Mouse (Mus musculus) forebrain, embryonic 15.5 days (tissue): ENCODE data around the gene Mrgprg. TPM values are rescaled to one million over a fixed set of nuclear protein-coding genes. Genes with fewer than 3 reads are reported as not detected.

Experiments
- ATAC-seq: fragments of 200-750 bp; cut with Nextera tagmentation; replicated peaks from 2 replicates; pipeline ENCODE4 v1.8.0; 2017; ENCODE audit warnings: mild to moderate bottlenecking, moderate TSS enrichment, moderate library complexity
- H3K27ac ChIP-seq: fragments of 300-500 bp; sonication (generic); replicated peaks from 2 replicates; pipeline ENCODE4 v1.5.1; 2015; ENCODE audit warnings: mild to moderate bottlenecking, inconsistent platforms
- H3K27me3 ChIP-seq: fragments of 300-500 bp; sonication (generic); 2 replicates; pipeline ENCODE4 v1.6.1; 2015; ENCODE audit warnings: inconsistent platforms
- H3K36me3 ChIP-seq: fragments of 300-500 bp; sonication (generic); 2 replicates; pipeline ENCODE4 v1.6.1; 2015; ENCODE audit warnings: mild to moderate bottlenecking, inconsistent platforms
- H3K4me1 ChIP-seq: fragments of 300-500 bp; sonication (generic); 2 replicates; pipeline ENCODE4 v1.6.1; 2015; ENCODE audit warnings: inconsistent platforms
- H3K4me2 ChIP-seq: fragments of 300-500 bp; sonication (generic); replicated peaks from 2 replicates; pipeline ENCODE4 v1.6.1; 2015; ENCODE audit warnings: mild to moderate bottlenecking, inconsistent platforms
- H3K4me3 ChIP-seq: fragments of 300-500 bp; sonication (generic); 2 replicates; pipeline ENCODE4 v1.5.1; 2015; ENCODE audit warnings: mild to moderate bottlenecking, inconsistent platforms
- H3K9ac ChIP-seq: fragments of 300-500 bp; sonication (generic); replicated peaks from 2 replicates; pipeline ENCODE4 v1.6.1; 2015; ENCODE audit warnings: mild to moderate bottlenecking, inconsistent platforms
- H3K9me3 ChIP-seq: fragments of 300-500 bp; sonication (generic); 2 replicates; pipeline ENCODE4 v1.6.1; 2016; ENCODE audit warnings: inconsistent platforms
- WGBS: fragments of 180-500 bp; shearing (Covaris S2); methylation state at CpG from one replicate; pipeline ENCODE4 v1.1.7; 2015; ENCODE audit warnings: mixed read lengths; 5-methylcytosine and 5-hydroxymethylcytosine counted together
- microRNA-seq: library from miRNA; unstranded; fragments of <30 nt; microRNA quantifications from one replicate; pipeline ENCODE4, GENCODE M21; 2016
- polyA plus RNA-seq: library from polyadenylated mRNA; unstranded; fragments of >200 nt; fragmentation: Nextera tagmentation; extraction: Ambion mirVana; gene quantifications from 2 replicates; pipeline ENCODE4 v1.2.1, GENCODE M21; 2015

Mrgprg gene
- polyA plus RNA-seq, 1 experiment from 2014 or later, result not detected

GRCm38 (mm10) chr7:143726396-143726795 is 40.4 kb downstream of the Mrgprg start:
- no peak for ATAC-seq
- no peaks in the 10 kb centered on the region for H3K9me3 ChIP-seq
- no peaks in the 10 kb centered on the region for H3K36me3 ChIP-seq
- H3K4me3 ChIP-seq, result no peak overlapping the region
- no peak overlapping the region for H3K4me2 ChIP-seq
- peaks cover 18% of the 10 kb centered on the region for H3K4me1 ChIP-seq
- H3K27ac ChIP-seq, result no peak overlapping the region
- H3K9ac ChIP-seq, result no peak overlapping the region
- H3K27me3 ChIP-seq, result no peaks in the 10 kb centered on the region
- 85% methylated on average over 4 of the region's 4 CpGs for WGBS

DNA sequence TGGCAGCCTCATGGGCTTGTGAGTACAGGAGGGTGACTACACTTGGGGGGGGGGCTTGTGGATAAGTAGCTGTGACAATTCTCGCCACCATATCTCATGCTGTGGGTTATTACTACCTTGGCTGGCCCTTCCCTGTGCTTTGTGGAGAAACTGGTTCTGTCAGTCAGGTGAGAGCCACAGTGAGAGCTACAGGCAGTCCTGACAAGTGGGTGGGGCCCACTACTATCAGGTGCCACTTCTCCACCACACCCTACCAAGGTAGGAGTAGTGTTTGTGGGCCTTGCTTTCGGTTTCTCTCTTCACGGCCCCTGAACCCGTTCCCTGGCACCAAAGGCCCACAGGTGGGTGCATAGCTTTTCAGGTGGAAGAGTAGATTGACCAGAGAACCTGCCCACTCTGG is 43.0 kb downstream of the Mrgprg start:
- Histone ChIP-seq H3K9ac (no peak overlapping the region), H3K4me2 (no peak overlapping the region), H3K9me3 (no peaks in the 10 kb centered on the region), H3K27me3 (no peaks in the 10 kb centered on the region), H3K27ac (no peak overlapping the region), H3K36me3 (no peaks in the 10 kb centered on the region), H3K4me3 (no peak overlapping the region), H3K4me1 (peaks cover 11% of the 10 kb centered on the region)
- 91% methylated on average over 4 of the region's 4 CpGs for WGBS
- no peak for ATAC-seq

GRCm38 (mm10) chr7:143722646-143723045 is 44.1 kb downstream of the Mrgprg start:
- no peak overlapping the region for H3K9ac ChIP-seq
- ATAC-seq, result peak; percentile 63; the same call in 1 of the 2 replicates
- H3K4me3 ChIP-seq, result no peak overlapping the region
- peak overlapping the region; percentile 24; the same call in 1 of the 2 replicates for H3K27ac ChIP-seq
- H3K27me3 ChIP-seq, result no peaks in the 10 kb centered on the region
- no peak overlapping the region for H3K4me2 ChIP-seq
- 67% methylated on average over 5 of the region's 5 CpGs for WGBS
- no peaks in the 10 kb centered on the region for H3K9me3 ChIP-seq
- H3K36me3 ChIP-seq, result no peaks in the 10 kb centered on the region
- peaks cover 11% of the 10 kb centered on the region for H3K4me1 ChIP-seq

- H3K4me3 ChIP-seq, result no peak overlapping the region
- no peak overlapping the region for H3K27ac ChIP-seq
- no peaks in the 10 kb centered on the region for H3K27me3 ChIP-seq
- WGBS, result 74% methylated on average over 1 of the region's 1 CpGs
- H3K9me3 ChIP-seq, result no peaks in the 10 kb centered on the region
- no peak overlapping the region for H3K9ac ChIP-seq
- peaks cover 9% of the 10 kb centered on the region for H3K4me1 ChIP-seq
- H3K4me2 ChIP-seq, result no peak overlapping the region
- peaks cover 10% of the 10 kb centered on the region; the same call in 1 of the 2 replicates for H3K36me3 ChIP-seq
- no peak for ATAC-seq
These were observed 49.0 kb downstream of the Mrgprg start for GRCm38 (mm10) chr7:143717811-143718210.

Small RNA genes within 50 kb of the gene (microRNA-seq; reads per million reads assigned to microRNA genes)
- gene Gm22064, result not detected

Other genes starting within 250 kb of the Mrgprg start
- gene Nap1l4, start 217.9 kb downstream of the Mrgprg start, polyA plus RNA-seq, result 347 and 356 TPM in 2 replicates
- gene Cars, start 166.9 kb downstream of the Mrgprg start, polyA plus RNA-seq, result 70.1 and 73.0 TPM in 2 replicates
- gene Tnfrsf26, start 138.3 kb downstream of the Mrgprg start, polyA plus RNA-seq, result 0.10 and 0.19 TPM in 2 replicates
- 4.0 and 5.3 TPM in 2 replicates for gene Tnfrsf22, start 117.3 kb downstream of the Mrgprg start, polyA plus RNA-seq
- 0.45 and 0.66 TPM in 2 replicates for gene Tnfrsf23, start 81.1 kb downstream of the Mrgprg start, polyA plus RNA-seq
- gene Osbpl5, start 10.0 kb downstream of the Mrgprg start, polyA plus RNA-seq, result 30.2 and 32.4 TPM in 2 replicates
- gene Mrgpre, start 17.5 kb upstream of the Mrgprg start, polyA plus RNA-seq, result 3.0 and 3.5 TPM in 2 replicates
- 5.2 and 6.7 TPM in 2 replicates for gene Nadsyn1, start 55.9 kb upstream of the Mrgprg start, polyA plus RNA-seq
- gene Dhcr7, start 56.2 kb upstream of the Mrgprg start, polyA plus RNA-seq, result 43.9 and 47.7 TPM in 2 replicates
- gene Gm498, start 99.8 kb upstream of the Mrgprg start, polyA plus RNA-seq, result not detected in 2 replicates
- 7.6 and 7.9 TPM in 2 replicates for gene Shank2, start 234.9 kb upstream of the Mrgprg start, polyA plus RNA-seq